Mouse (Mus musculus): Measurements from ENCODE around the gene Cdyl.
"Not testable (repeated sequence)": the region's sequence is repeated elsewhere in the genome, so short reads cannot be mapped to it uniquely, and the experiment has no call there.

Gene Cdyl

DNA sequence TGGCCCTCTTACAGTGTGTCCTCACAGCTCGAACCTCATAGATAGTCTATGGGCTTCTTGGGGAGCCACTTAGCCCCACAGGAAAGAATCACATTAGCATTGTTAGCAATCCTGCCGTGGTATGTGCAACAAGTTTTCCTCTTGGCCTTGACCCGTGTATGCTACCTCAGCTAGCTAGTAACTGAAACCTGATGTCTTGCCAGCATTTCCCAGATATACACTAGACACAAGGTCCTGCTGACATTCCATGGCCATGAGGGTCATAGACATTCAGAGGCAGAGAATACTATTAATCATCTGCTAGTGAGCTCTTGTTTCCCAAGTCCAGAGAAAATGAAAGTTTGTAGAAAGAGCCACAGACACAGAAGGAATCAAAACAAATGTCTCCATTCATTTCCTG lies 158.0 kb downstream of the Cdyl start:
- in situ Hi-C loops (cut with MboI; ENCODE audit: unreplicated experiment in 2 of 2) = loop anchor here in 1 of 2 experiments (10.0 kb wide), 1 partner anchor 87 kb away; the partner anchor contains the start of gene Rpp40

DNA sequence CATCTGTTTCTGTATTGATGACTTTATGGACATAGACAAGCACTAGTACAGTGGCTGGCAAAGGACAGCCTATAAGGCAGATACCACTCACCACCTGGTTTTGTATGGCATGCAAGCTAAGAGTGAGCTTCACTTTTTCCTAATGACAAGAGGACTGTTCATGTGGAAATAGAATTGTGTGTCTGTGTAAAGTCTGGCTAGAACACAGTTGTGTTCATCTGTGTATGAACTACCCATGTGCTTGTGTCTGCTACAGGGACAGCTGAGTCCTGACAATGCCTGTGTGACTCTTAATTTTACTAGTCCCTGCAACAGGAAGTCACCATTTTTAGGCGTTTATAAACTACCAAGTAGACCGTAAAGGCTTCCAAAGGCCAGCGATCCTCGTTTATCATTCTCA lies 158.4 kb downstream of the Cdyl start:
- in situ Hi-C loops (cut with MboI; ENCODE audit: unreplicated experiment in 2 of 2) = loop anchor here in 1 of 2 experiments (10.0 kb wide), 1 partner anchor 87 kb away; the partner anchor contains the start of gene Rpp40

DNA sequence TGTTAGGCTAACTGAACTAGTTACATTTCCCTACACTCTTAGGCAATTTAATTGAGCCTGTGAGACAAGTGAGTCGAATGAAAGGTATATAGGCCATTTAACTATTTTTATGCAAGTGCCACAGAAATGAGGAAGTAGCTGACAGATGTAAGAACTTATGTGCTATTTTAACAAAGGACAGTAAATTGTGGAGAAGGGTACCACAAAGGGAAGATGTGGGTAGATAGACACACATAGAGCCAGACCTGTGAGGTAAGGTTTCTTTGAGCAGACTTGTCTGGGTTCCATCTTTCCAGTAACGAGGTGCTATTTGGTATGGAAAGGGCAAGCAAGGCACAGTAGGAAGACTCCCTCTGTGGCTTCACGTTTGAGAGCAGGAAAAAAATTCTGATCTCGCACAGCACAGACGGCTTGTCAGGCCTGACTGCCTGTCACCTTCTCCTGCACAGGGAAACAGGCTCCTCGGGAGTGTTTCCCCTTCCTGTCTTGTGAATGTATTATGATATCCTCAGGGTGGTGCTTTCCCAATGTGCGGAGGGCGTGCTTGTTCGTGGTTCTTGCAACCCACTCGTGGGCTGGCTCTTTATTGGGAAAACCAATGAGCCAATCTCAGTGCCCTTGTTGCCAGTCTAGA lies 162.3 kb downstream of the Cdyl start:
- in situ Hi-C loops (cut with MboI; ENCODE audit: unreplicated experiment in 2 of 2) = no loop called here

DNA sequence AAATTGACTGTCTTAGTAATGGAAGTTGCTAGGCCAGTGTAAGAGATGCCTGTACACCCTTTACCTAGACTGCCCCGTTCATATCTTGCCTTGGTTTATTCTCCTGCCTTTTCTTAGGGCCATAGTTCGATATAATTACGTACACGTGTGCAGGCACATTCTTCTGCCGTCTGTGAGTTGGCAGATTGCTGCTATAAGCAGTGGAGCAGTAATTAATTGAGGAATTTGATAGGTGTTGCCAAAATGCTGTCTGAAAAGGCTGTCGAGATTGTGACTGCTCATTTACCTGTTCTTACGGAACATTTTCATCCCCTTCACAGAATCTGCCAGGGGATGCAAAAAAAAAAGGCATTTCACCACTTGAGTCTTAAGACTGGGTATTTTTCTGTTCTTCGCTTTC lies 163.2 kb downstream of the Cdyl start:
- in situ Hi-C loops (cut with MboI; ENCODE audit: unreplicated experiment in 2 of 2) = no loop called here

DNA sequence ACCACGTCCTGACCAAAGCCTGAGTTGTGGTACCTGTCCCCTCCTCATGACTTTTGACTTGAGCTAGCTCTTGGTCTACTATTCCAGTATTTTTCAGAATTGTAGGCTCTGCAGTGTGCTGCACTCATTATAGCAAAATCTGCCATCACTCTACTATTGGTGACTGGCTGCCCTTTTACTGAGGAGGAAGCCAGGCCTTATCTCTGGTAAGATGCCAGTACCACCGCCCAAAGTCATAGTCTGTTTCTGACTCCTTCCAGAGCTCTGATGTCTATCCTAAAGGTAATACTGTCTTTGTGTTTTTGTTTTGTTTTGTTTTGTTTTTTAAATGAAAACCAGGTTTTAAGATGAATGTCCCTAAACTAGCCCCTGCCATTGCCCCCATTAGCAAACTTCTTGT lies 166.0 kb downstream of the Cdyl start:
- in situ Hi-C loops (cut with MboI; ENCODE audit: unreplicated experiment in 2 of 2) = no loop called here

DNA sequence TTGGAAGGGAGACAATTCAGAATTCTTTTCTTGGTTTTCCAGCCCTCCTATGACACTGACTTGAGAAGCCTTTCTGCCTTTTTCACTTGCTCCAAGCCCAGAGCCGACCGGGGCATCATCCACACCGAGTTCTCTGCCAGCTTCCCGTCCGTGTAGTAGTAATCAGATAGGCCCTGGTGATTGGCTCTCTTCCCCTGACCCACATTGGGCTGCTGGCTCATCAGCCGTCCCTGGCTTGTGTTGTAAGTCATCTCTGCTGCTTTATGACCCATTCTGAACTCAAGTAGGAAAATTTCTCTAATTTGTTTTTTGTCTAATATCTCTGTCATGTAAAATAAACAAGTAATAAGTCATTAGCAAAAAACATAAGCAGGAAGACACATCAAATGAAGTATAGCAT lies 173.0 kb downstream of the Cdyl start:
- in situ Hi-C loops (cut with MboI; ENCODE audit: unreplicated experiment in 2 of 2) = no loop called here

DNA sequence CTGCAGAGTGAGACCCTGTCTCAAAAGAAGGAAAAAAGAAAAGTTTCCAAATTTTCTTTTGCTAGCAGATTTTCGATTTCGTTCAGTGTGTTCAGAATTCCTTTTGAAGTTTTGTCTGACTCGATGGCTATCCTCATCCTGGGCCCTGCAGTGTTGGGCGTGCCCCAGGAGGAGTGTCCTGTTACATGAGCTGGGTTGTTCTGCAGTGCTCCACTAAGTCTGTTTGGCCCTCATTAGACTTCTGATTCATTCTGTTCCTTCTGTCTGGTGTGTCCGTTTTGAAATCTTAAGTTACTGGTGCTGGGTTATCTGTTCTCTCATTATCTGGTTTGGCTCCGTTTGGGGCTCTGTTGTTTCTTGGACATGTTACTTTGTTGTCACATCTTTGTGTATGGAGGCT lies 174.3 kb downstream of the Cdyl start:
- in situ Hi-C loops (cut with MboI; ENCODE audit: unreplicated experiment in 2 of 2) = no loop called here

DNA sequence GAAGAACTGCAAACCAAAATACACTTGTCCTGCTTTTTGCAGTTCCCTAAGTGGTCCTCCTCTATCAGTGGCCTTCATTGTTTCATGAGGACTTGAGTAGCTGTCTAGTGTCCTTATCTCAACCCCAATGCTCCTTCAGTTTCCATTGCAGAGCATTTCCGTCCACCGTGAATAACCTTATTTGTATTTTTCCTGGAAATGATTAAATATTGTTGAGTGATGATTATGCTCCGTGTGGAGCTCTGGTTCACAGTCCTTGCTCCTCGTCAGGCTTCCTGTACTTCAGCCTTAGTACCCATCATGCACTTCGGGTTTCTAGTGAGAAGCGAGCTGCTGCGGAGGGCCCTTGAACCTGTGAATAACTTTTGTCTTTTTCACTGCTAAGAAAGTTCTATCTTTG lies 176.0 kb downstream of the Cdyl start:
- in situ Hi-C loops (cut with MboI; ENCODE audit: unreplicated experiment in 2 of 2) = no loop called here

DNA sequence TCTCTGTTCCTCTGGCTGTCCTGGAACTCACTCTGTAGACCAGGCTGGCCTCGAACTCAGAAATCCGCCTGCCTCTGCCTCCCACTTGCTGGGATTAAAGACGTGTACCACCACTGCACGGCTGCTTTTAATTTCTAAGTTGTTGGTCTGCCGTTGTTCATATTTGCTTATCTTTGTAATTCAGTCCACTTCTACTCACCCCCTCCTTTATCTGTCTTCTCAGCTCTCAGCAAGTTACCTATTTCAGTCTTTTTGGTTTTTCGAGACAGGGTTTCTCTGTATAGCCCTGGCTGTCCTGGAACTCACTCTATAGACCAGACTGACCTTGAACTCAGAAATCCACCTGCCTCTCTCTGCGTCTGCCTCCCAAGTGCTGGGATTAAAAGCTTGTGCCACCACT lies 176.9 kb downstream of the Cdyl start:
- in situ Hi-C loops (cut with MboI; ENCODE audit: unreplicated experiment in 2 of 2) = not testable (repeated sequence)

DNA sequence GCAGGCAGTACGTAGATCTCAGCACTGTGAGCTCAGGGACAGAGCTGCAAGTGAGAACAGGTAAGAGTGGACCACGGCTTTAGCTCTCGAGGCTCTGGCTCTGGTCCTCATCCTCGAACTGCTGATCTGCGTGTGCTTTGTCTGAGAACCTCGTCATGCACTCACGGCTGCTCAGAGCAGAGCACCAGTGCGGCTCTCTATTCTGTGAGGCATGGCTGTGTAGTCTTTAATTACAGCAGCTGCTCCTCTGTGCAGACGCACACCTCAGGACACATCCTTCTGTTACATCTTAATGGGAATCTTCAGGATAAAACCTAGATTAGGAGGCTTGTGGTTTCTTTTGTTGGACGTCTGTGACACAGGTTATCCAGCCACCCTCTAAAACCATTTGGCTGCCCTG lies 180.5 kb downstream of the Cdyl start:
- in situ Hi-C loops (cut with MboI; ENCODE audit: unreplicated experiment in 2 of 2) = no loop called here

DNA sequence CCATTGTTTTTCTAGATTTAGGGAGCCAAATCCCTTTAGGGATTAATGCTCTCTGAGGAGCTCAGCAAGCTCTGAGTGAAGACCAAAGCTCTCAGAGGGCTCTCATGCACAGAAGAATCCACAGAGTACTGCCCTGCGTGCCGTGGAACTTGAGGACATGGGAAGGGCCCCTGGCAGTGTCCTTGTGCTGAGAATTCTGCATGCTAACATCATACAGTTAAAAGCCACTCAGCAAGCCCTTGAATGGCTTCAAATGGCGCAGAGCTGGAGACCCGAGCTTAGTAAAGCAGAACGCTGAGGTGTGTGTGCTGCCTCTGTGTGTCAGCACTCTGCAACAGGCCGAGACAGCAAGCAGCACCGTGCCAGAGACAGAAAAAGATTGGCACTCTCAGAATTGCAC lies 183.8 kb downstream of the Cdyl start:
- in situ Hi-C loops (cut with MboI; ENCODE audit: unreplicated experiment in 2 of 2) = no loop called here

DNA sequence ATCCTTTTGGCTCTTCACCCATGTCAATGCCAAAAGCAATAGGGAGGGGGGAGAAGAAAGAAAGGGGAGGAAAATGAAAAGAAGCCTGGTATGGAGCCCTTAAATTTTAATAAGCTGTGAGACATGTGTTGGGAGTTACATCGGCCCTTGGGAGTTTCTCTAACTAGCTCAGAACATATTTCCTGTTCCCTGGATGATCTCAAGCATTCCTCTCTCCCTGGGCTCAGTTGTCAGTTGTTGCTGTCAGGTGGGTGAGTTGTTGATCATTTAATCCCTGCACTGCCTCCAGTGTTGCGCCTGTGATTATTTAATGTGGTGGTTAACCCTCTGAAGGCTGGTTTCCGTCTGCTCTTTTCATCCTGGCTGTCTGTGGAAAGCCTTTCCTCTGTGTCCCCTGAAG lies 185.7 kb downstream of the Cdyl start:
- in situ Hi-C loops (cut with MboI; ENCODE audit: unreplicated experiment in 2 of 2) = no loop called here

DNA sequence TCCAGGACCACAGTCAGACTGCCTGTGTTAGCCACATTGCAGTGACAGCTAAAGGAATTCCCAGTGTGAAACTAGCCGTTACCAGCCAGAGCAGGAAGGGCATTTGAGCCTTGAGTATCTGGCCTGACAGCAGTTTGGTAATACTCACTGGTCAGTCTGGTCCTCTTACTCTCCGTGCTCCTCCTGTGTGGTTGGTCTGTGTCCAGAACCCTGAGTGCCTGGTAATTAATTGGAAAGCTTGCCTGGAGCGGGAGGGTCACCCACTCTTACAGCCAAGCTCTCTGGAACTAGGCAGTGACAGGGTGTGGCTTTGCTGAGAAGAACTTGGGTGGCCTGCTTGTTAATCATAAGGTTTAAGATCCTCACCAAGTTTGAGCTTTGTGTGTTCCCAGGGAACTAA lies 189.1 kb downstream of the Cdyl start:
- in situ Hi-C loops (cut with MboI; ENCODE audit: unreplicated experiment in 2 of 2) = no loop called here

DNA sequence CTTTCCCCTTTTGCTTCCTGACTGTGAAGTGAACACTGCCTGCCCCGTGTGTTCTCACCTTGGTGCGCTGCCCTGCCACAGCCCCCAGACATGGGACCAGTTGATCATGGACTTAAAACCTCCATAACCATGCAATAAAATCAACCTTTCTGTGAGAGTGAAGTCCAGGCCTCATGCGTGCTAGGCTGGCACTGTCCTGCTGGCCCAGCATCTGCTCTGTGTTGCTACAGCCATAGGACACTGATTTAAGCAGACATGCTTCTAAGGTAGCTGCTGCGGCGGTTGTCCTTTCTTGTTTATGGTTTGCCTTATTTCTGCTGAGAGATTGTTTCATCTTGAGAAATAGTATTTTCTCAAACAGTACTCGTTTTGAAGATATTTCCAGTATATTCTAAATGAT lies 191.9 kb downstream of the Cdyl start:
- in situ Hi-C loops (cut with MboI; ENCODE audit: unreplicated experiment in 2 of 2) = no loop called here

DNA sequence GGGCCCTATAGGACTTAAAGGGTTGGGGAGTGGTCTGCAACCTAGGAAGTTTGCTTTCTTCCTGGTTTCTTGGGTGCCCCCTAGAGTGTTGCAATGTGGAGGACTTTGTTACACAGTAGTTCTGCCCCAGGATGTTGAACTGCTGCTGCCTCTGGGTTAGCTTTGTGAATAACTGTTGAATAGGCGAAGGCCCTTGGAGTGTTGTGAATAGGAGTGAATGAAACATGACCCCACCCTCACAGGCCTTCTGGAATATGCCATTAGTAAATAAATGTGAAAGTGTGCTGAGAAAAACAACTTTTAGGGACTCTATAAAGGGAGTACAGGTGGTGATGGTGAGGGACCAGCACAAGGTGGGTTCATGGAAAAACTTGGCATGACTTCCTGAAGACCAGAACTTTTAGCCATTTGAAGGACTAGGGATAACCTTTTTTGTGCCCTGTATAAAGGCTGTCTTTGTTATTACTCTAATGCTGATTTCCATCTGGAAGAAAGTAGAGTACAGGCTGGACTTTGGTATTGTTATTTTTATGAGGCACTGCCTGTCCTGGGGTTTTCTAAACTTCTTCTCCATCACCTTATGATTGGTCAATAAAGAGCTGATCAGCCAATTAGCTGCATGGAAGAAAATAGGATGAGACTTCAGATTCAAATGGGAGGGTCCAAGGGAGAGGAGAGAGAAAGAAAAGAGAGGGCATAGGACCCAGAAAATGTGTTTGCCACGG lies 193.4 kb downstream of the Cdyl start:
- in situ Hi-C loops (cut with MboI; ENCODE audit: unreplicated experiment in 2 of 2) = no loop called here

DNA sequence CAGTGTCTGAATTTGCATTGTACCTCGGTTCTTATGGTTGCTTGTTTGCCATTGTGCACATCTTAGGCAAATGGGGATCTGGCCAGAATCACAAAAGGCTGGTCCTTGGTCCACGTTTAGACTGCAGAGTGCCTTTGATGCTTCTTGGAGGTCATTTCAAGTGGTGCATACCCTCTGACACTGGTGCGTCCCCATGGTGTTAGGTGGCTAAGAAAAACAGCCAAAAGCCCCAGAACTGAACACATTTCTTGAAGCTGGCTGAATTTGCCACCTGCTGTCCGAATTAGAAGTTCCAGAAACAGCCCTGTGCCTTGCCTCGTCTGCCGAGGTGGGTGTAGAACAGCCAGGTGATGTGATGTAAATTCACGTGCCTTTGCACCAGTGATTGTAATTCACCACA lies 197.9 kb downstream of the Cdyl start:
- in situ Hi-C loops (cut with MboI; ENCODE audit: unreplicated experiment in 2 of 2) = no loop called here

DNA sequence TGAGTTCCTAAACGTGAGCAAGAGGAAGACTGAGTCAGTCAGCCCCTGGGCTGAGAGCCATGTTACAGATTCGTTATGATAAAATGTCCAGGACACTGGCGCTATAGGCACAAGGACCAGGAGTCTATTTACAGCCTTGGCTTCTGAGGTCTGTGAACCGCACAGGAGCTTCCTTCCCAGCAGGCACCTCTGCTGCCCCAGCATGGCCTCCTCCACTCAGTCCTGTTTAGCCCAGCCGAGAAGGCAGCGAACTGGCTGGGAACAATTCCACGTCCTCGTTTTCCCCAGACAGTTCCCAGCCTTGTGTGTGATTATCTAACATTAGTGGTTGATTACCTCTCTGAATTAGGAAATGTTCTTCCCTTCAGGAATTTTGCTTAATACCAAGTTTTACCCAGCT lies 201.3 kb downstream of the Cdyl start:
- in situ Hi-C loops (cut with MboI; ENCODE audit: unreplicated experiment in 2 of 2) = no loop called here

DNA sequence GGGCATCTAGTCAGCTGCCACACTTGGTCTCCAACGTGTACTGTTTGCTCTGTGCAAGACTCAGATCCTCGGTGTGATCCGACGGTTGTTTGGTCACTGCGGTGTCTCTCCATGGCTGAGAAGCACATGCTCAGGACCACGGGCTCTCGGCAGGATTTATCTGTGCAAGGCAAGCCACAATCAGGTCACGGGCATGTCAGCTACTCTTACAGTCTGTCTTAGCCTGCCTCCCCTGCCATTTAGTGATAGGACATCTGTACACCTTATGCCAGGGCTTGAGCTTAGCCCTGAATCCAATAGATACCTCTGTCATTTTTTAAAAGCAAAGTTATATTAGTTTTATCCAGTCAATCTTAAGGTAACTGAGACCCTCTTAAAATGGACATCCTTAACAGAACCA lies 211.0 kb downstream of the Cdyl start:
- in situ Hi-C loops (cut with MboI; ENCODE audit: unreplicated experiment in 2 of 2) = no loop called here

DNA sequence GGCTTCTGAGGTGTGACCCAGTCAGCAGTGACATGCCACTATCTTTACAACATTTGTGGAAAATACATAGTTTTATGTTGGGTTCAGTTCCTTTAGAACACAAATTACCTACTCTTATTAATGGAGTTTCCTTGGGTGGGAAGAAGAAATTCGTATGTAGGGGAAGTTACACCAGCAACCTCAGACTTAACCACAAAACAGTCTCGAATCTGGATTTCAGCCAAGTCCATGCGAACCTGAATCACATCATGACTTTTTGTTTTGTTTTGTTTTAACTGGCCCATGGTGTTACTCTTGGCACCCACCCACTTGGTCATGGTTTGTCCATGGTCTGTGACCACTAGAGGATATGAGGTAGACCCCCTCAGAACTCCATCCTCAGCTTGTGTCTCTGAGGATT lies 211.5 kb downstream of the Cdyl start:
- in situ Hi-C loops (cut with MboI; ENCODE audit: unreplicated experiment in 2 of 2) = no loop called here

DNA sequence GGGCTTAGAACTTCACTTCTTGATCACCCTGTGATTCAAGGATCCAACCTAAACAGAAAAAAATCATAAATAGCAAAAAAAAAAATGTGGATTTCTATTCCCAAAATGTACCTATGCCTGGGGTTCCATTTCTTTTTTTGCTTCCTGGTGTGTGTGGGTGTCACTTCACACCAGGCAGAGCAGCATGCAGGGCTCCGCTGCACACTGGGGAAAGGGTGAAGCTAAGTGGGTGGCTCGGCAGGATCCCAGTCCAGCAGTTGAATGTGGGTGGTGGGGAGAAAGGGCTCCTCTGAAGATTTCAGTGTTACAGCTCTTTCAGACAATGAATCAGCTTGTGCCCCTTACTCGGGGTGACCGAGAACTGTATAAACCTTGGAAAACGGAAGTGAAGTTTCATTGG lies 215.8 kb downstream of the Cdyl start:
- in situ Hi-C loops (cut with MboI; ENCODE audit: unreplicated experiment in 2 of 2) = no loop called here

DNA sequence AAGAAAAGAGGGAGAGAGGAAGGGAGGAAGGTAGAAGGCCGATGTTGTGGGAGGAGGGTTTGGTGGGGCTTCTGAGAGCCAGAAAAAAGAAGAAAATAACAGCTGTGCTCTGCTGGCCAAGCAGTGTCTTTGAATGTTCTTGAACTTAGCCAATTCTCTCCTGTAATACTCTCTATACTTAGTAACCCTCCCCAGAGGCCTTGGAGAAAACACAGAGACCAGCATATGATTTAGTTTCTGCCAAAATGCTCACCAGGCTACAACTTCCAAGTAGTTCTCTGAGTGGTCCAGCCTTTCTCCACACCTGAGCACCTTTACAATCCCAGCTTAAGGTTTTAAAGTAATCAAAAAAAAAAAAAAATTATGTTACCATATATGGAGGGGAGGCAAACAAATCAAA lies 218.6 kb downstream of the Cdyl start:
- in situ Hi-C loops (cut with MboI; ENCODE audit: unreplicated experiment in 2 of 2) = no loop called here

DNA sequence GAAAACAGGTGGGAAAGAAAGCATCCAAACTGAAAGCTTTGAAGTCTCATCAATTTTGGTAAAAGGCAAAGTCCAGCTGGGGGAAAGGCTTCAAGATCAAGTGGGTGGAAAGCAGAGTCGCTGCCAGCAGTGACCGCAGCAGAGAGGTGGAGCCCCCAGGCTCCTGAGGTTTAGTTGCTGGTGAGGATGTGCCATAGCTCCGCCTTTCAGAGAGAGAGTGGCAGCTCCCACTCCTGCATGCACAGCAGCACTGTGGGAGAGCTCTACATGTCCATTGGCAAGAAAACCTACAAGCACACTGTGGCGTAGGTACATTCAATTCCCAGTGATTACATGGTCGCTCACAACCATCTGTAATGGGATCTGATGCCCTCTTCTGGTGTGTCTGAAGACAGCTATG lies 219.4 kb downstream of the Cdyl start:
- in situ Hi-C loops (cut with MboI; ENCODE audit: unreplicated experiment in 2 of 2) = no loop called here

DNA sequence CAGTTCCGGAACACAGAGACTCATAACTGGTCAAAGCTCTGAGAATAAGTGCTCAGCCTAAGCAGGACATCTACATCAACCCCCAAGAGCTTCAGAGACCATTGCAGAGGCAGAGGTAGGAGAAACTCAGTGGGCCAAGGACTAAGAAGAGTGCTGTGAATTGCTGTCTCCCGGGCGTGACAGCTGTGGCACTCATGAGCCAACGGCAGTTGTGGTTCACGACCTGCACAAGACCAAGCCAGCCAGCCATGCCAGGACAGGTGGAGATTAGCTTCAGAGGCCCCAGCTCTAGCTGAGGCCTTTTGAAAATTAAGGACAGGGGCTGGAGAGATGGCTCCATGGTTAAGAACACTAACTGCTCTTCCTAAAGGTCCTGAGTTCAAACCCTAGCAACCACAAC lies 219.9 kb downstream of the Cdyl start:
- in situ Hi-C loops (cut with MboI; ENCODE audit: unreplicated experiment in 2 of 2) = no loop called here
